Mouse (Mus musculus) limb, embryonic 13.5 days (tissue): ENCODE results near the gene Vmn2r97. TPM values are rescaled to one million over a fixed set of nuclear protein-coding genes. Genes with fewer than 3 reads are reported as not detected.
"Not testable (repeated sequence)": the region's sequence is repeated elsewhere in the genome, so short reads cannot be mapped to it uniquely, and the experiment has no call there.

Experiments used
- ATAC-seq: fragments of 200-750 bp; cut with Nextera tagmentation; 2 replicates; pipeline ENCODE4 v1.8.0; 2017; ENCODE audit warnings: low read depth, moderate number of reproducible peaks, moderate TSS enrichment; ENCODE audit not compliant: low FRiP score
- H3K27ac ChIP-seq: fragments of 300-500 bp; sonication (generic); 2 replicates; pipeline ENCODE4 v1.5.1; 2015; ENCODE audit warnings: inconsistent platforms, mild to moderate bottlenecking, moderate library complexity
- H3K27me3 ChIP-seq: fragments of 300-500 bp; sonication (generic); 2 replicates; pipeline ENCODE4 v1.6.1; 2015; ENCODE audit warnings: mild to moderate bottlenecking, inconsistent platforms
- H3K36me3 ChIP-seq: fragments of 300-500 bp; sonication (generic); 2 replicates; pipeline ENCODE4 v1.6.1; 2015; ENCODE audit warnings: inconsistent platforms, mild to moderate bottlenecking, moderate library complexity
- H3K4me1 ChIP-seq: fragments of 300-500 bp; sonication (generic); 2 replicates; pipeline ENCODE4 v1.6.1; 2015; ENCODE audit warnings: inconsistent platforms
- H3K4me2 ChIP-seq: fragments of 300-500 bp; sonication (generic); replicated peaks from 2 replicates; pipeline ENCODE4 v1.6.1; 2015; ENCODE audit warnings: inconsistent platforms, mild to moderate bottlenecking, moderate library complexity
- H3K4me3 ChIP-seq: fragments of 300-500 bp; sonication (generic); 2 replicates; pipeline ENCODE4 v1.5.1; 2015; ENCODE audit warnings: moderate library complexity, mild to moderate bottlenecking, inconsistent platforms
- H3K9ac ChIP-seq: fragments of 300-500 bp; sonication (generic); 2 replicates; pipeline ENCODE4 v1.6.1; 2015; ENCODE audit warnings: mild to moderate bottlenecking, inconsistent platforms
- H3K9me3 ChIP-seq: fragments of 300-500 bp; sonication (generic); 2 replicates; pipeline ENCODE4 v1.6.1; 2016; ENCODE audit warnings: inconsistent platforms
- WGBS: fragments of 180-500 bp; shearing (Covaris S2); methylation state at CpG from one replicate; pipeline ENCODE4 v1.1.7; 2015; 5-methylcytosine and 5-hydroxymethylcytosine counted together
- polyA plus RNA-seq: library from polyadenylated mRNA; unstranded; fragments of >200 nt; fragmentation: Nextera tagmentation; extraction: Ambion mirVana; gene quantifications from 2 replicates; pipeline ENCODE4 v1.2.1, GENCODE M21; 2015

Gene Vmn2r97
- polyA plus RNA-seq = 0.04 TPM in 1 of 2 replicates, not detected in the other

DNA sequence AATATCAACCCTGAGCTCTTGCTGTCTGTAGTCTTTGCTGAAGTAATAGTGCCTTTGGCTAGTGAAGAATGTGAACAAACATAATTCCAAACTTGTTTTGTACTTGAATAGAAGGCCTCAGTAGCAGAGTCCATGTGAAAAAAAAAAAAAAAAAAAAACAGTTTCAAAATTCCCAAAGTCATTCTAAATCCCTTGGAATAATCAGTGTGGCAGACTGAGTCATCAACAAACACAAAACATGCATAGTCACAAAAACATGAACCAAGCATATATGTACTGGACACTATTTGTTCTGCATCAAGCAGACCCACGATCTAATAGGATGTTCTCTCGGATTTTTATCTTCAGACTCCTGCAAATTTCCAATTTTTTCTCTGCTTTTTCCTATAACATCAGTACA, at the start of gene Vmn2r97:
Vmn2r97 (plus strand) TSS at position 301 of the 400 bp plus-strand sequence.
- H3K9me3 ChIP-seq, H3K27ac ChIP-seq, H3K9ac ChIP-seq, H3K4me3 ChIP-seq, H3K4me2 ChIP-seq, H3K27me3 ChIP-seq, H3K4me1 ChIP-seq, H3K36me3 ChIP-seq, ATAC-seq: not testable (repeated sequence)
- 73% methylated on average over 2 of the region's 2 CpGs for WGBS

DNA sequence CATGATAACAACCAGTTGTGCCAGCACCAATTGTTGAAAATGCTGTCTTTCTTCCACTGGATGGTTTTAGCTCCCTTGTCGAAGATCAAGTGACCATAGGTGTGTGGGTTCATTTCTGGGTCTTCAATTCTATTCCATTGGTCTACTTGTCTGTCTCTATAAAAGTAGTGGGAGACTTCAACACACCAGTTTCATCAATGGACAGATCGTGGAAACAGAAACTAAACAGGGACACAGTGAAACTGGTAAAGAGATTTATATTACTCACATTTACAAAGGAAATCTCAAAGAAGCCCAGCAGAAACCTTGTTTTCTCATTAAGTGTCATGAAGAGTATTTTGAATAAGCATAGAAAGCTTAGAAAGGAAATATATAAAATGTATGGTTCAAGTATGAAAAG, 31.7 kb upstream of the Vmn2r97 start:
- H3K4me1 ChIP-seq, H3K4me2 ChIP-seq, H3K9ac ChIP-seq, H3K4me3 ChIP-seq, ATAC-seq, H3K27ac ChIP-seq, H3K27me3 ChIP-seq, H3K36me3 ChIP-seq: not testable (repeated sequence)
- 65% methylated on average over 2 of the region's 2 CpGs for WGBS
- H3K9me3 ChIP-seq = peaks cover 12% of the 10 kb centered on the region

DNA sequence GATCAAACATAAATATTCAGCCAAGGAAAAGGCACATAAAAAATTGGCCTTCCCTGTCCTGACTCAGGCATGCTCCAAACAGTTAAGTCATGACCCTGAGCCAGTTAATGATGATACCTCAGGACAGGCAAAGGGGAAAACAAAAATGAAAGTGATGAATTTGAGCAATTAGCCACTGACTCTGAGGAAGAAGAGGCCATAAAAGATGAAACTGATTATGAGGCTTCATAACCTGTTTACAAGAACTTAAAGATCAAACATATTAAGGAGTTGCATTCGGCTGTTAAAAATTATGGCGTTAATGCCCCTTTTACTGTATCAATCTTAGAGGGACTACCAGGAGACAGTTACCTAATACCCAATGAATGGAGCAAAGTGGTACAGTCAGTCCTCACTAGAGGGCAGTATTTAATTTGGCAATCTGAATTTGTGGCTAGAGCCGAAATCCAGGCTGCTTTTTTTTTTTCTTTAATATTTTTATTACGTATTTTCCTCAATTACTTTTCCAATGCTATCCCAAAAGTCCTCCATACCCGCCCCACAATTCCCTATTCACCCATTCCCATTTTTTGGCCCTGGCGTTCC, 24.3 kb upstream of the Vmn2r97 start:
- peaks cover 11% of the 10 kb centered on the region for H3K9me3 ChIP-seq
- no peak for ATAC-seq
- H3K36me3 ChIP-seq = no peaks in the 10 kb centered on the region
- H3K9ac ChIP-seq = no peak overlapping the region
- H3K4me3 ChIP-seq = no peak overlapping the region
- no peaks in the 10 kb centered on the region for H3K27me3 ChIP-seq
- H3K27ac ChIP-seq = no peak overlapping the region
- H3K4me1 ChIP-seq = no peaks in the 10 kb centered on the region
- WGBS = 84% methylated on average over 6 of the region's 6 CpGs
- no peak overlapping the region for H3K4me2 ChIP-seq

DNA sequence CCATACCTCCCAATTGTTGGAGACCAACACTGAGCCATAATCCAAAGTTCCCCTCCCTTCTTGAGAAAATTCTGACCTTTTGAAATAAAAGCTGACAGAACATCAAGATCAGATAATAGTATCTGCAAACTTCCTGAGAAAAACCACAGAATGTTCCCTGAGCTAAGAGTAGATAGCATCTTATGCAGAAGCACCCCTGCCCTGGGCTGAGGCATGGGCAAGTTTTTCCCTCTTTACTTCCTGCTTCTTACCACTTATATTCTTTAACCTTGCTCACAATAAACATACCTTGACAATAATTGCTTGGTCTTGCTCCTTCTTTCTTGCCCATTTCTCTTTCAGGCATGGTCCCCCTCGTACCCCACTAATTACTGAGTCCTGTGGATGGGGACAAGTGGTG, 43.7 kb downstream of the Vmn2r97 start:
- H3K27ac ChIP-seq, H3K9ac ChIP-seq, H3K27me3 ChIP-seq, H3K4me1 ChIP-seq, H3K36me3 ChIP-seq, H3K4me2 ChIP-seq, ATAC-seq, H3K4me3 ChIP-seq: not testable (repeated sequence)
- WGBS = 64% methylated on average over 1 of the region's 1 CpGs
- H3K9me3 ChIP-seq = peaks cover 61% of the 10 kb centered on the region

DNA sequence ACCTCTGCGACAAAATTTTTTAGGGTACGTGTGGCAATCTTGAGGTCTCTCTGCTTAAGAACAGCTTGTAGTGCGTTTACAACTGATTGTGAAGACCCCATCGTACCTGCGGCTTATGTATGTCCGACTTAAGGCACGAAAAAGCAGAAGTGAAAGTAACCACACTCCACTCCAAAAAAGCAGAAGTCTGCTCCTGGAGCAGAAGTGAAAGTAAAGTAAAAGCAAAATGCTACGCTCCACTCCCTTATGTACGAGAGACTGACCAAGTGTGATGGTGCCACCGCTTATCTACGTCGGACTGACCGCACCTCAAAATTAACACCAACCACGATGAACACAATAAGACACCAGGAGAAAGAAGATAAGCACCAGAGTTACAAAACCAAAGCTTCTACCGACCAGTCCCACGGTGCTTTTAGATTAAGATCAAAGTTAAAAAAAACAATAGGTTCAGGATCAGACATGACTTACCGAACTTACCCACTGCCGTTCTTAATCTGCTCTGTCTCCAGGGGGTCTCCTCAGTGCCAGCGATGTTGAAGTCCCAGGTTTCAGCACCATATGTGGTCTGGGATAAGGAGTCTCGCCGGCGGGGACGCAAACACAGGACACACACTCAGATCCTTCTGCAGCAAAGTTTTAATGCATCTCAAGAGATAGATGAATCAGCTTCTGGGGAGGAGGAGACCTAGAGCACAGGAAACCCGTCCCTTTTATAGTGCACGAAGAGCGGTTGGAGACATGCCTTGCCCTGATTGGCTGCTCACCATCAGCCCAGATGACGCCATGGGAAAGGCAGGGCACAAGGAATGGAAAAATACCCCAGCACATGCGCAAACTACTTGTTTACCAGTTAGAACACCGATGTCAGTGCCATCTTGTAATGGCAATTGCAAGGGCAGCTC, 54.5 kb downstream of the Vmn2r97 start:
- no peak overlapping the region for H3K9ac ChIP-seq
- ATAC-seq = no peak
- no peaks in the 10 kb centered on the region for H3K27me3 ChIP-seq
- H3K4me3 ChIP-seq = no peak overlapping the region
- peaks cover 51% of the 10 kb centered on the region for H3K9me3 ChIP-seq
- H3K4me1 ChIP-seq = no peaks in the 10 kb centered on the region
- 90% methylated on average over 29 of the region's 29 CpGs for WGBS
- H3K4me2 ChIP-seq = no peak overlapping the region
- no peaks in the 10 kb centered on the region for H3K36me3 ChIP-seq
- H3K27ac ChIP-seq = no peak overlapping the region

Other genes starting within 250 kb of the Vmn2r97 start
- not detected in 2 replicates for gene Vmn2r98, start 139.2 kb downstream of the Vmn2r97 start, polyA plus RNA-seq